Mouse (Mus musculus) cerebellum, adult 2 months (tissue): ENCODE measurements at regions not wholly inside any gene's neighbourhood (a gene's known extent, or its start where the extent isn't known, plus 50 kb on each side); places are given as distances from the start of the nearest gene placed in this dataset.

Experiments
- CTCF ChIP-seq: fragments of 200-500 bp; IDR thresholded peaks from 2 replicates; pipeline ENCODE4 v1.5.1; 2011; ENCODE audit warnings: low read depth, mild to moderate bottlenecking, control low read depth, low read length, moderate library complexity, borderline replicate concordance; ENCODE audit not compliant: insufficient read depth
- POLR2A ChIP-seq: fragments of 200-500 bp; IDR thresholded peaks from 2 replicates; pipeline ENCODE4 v1.6.1; 2011; ENCODE audit warnings: low read length, control low read depth, borderline replicate concordance; ENCODE audit not compliant: insufficient read depth

DNA sequence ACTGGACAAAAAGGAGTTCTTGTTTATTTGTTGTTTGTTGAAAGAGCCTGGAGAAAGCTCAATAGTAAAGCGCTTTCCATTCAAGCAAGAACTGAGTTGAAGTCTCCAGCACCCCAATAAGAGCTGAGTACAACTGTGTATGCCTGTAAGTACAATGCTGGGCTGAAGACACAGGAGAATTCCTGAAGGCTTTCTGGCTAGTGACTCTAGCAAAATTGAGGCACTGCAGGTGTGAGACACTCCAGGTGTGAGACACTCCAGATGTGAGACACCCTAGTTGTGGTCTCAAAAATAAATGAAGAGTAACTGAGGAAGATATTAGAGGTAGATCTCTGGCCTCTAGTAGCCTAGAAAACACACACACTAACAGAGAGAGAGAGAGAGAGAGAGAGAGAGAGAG lies 682.5 kb downstream of the Kcnj2 start:
- no peak for TF ChIP-seq CTCF
- no peak for TF ChIP-seq POLR2A
